Mouse (Mus musculus): ENCODE results near the gene Ttc38. TPM values are rescaled to one million over a fixed set of nuclear protein-coding genes. Genes with fewer than 3 reads are reported as not detected.

Gene Ttc38
- polyA plus RNA-seq, 2 experiments from 2014 or later: 11.3 to 13.0 TPM

GRCm38 (mm10) chr15:85897113-85897512 lies 65.0 kb downstream of the Ttc38 start:
- ATAC-seq: no peak

DNA sequence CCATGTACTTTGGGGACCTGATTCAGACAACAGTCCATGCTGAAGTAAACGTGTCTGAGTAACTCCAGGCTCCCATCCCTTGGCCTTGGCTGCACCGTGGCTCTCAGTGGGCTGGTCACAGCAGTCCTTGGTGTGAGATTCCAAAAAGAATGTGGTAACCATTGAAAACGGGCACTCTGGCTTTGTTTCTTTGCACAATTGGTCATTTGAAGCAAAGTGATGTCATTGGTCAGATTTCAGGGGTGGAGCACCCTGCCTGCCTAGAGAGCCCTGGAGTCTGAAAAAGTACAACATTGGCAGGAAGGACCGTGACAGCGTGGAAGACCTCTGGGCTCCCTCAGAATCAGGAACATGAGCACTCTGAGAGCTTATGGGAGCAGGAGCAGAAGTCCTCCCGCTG lies 67.3 kb downstream of the Ttc38 start:
- no peak for ATAC-seq

GRCm38 (mm10) chr15:85900318-85900717 lies 68.2 kb downstream of the Ttc38 start:
- ATAC-seq: no peak

- no peak for ATAC-seq
These were observed 68.7 kb downstream of the Ttc38 start for GRCm38 (mm10) chr15:85900801-85901200.

- ATAC-seq: no peak
These were observed 70.4 kb downstream of the Ttc38 start for GRCm38 (mm10) chr15:85902505-85902904.

GRCm38 (mm10) chr15:85903826-85904225 lies 71.7 kb downstream of the Ttc38 start:
- ATAC-seq: no peak

Other genes with a start within 250 kb of the Ttc38 start
- gene Wnt7b, start 249.8 kb upstream of the Ttc38 start, polyA plus RNA-seq (2017; shearing (Covaris generic)): not detected
- gene Ppara, start 97.3 kb upstream of the Ttc38 start, polyA plus RNA-seq (2017; shearing (Covaris generic)): under 1 TPM in 1 of 2 experiments, not detected in 1; 0.09 TPM
- 10 to 100 TPM; 37.8 to 46.6 TPM for gene Cdpf1, start 20.6 kb upstream of the Ttc38 start, polyA plus RNA-seq (2017; shearing (Covaris generic))
- not detected for gene Pkdrej, start 10.6 kb upstream of the Ttc38 start, polyA plus RNA-seq (2017; shearing (Covaris generic))
- gene Gtse1, start 27.4 kb downstream of the Ttc38 start, polyA plus RNA-seq (2017; shearing (Covaris generic)): 1 to 10 TPM; 5.1 to 8.2 TPM
- 10 to 100 TPM; 25.4 to 26.8 TPM for gene Trmu, start 47.0 kb downstream of the Ttc38 start, polyA plus RNA-seq (2017; shearing (Covaris generic))
- 1 to 10 TPM; 3.9 to 4.9 TPM for gene Celsr1, start 201.5 kb downstream of the Ttc38 start, polyA plus RNA-seq (2017; shearing (Covaris generic))
- 10 to 100 TPM; 20.5 to 22.7 TPM for gene Gramd4, start 225.4 kb downstream of the Ttc38 start, polyA plus RNA-seq (2017; shearing (Covaris generic))

Data from activated CD4-positive, CD25-positive, alpha-beta regulatory T cell, adult 4 months (primary cell).